Mouse (Mus musculus) spleen, adult 2 months (tissue): ENCODE measurements around the gene Fgr.

Source experiments
- CTCF ChIP-seq: fragments of 200-500 bp; IDR thresholded peaks from 2 replicates; pipeline ENCODE4 v1.5.1; 2011; ENCODE audit warnings: mild to moderate bottlenecking, inconsistent platforms; ENCODE audit not compliant: insufficient read depth, insufficient read length, insufficient replicate concordance; ENCODE audit errors: extremely low read depth
- POLR2A ChIP-seq: fragments of 200-500 bp; IDR thresholded peaks from 2 replicates; pipeline ENCODE4 v1.6.1; 2011; ENCODE audit warnings: low read depth, low read length, inconsistent platforms

DNA sequence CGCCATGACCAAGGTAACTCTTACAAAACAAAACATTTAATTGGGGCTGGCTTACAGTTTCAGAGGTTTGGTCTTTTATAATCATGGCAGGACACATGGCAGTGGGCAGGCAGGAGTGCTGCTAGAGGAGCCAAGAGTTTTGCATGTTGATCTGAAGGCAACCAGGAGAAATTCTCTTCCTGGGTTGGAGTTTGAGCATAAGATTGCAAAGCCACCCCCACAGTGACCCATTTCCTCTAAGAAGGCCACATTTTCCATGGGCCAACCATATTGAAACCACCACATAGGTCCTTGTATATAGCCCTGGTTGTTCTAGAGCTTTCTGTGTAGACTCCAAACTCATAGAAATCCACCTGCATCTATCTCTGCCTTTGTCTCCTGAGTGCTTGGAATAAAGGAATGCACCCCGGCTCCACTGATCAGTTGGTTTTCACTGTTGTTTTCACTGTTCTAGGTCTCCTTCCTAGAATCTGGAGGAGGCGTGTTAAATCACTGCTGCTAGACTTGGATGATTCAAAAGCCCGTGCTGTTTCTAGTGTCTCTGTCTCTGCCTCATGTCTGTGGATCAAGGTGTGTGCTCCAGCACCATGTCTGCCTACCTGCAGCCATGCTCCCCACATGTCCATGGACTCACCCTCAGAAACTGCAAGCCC is 41.0 kb upstream of the Fgr start:
- TF ChIP-seq CTCF: no peak
- no peak for TF ChIP-seq POLR2A
